Mouse (Mus musculus) left cerebral cortex, adult 8-10 months (tissue): ENCODE measurements around the gene Rhot2. TPM values are rescaled to one million over a fixed set of nuclear protein-coding genes. Genes with fewer than 3 reads are reported as not detected.
A peak's percentile ranks its signal among the peaks of the same experiment; 100 is the strongest.

Source experiments
- DNase-seq, 2 experiments: peaks; one replicate each; pipeline ENCODE4 v3.0.0; 2022; ENCODE audit warnings: low spot score in 2 of 2
- microRNA-seq, 2 experiments: library from miRNA; unstranded; fragments of <30 nt; microRNA quantifications; one replicate each; pipeline ENCODE4 v1.2.0; 2022
- total RNA-seq, 4 experiments: library from RNA; stranded (reverse); gene quantifications; 2 replicates each; pipeline ENCODE4 v1.2.4; 2022

The Rhot2 gene
- total RNA-seq, 4 experiments from 2014 or later = 59.9 to 86.5 (median 78.9) TPM

GRCm38 (mm10) chr17:25801029-25801428 lies 43.6 kb downstream of the Rhot2 start:
- no peak for DNase-seq

- DNase-seq = peak in 1 of 2 experiments; percentile 68
These were observed 47.7 kb downstream of the Rhot2 start, which contains the start of gene Metrn for GRCm38 (mm10) chr17:25796951-25797369. Metrn (minus strand) TSS chr17:25797136.

DNA sequence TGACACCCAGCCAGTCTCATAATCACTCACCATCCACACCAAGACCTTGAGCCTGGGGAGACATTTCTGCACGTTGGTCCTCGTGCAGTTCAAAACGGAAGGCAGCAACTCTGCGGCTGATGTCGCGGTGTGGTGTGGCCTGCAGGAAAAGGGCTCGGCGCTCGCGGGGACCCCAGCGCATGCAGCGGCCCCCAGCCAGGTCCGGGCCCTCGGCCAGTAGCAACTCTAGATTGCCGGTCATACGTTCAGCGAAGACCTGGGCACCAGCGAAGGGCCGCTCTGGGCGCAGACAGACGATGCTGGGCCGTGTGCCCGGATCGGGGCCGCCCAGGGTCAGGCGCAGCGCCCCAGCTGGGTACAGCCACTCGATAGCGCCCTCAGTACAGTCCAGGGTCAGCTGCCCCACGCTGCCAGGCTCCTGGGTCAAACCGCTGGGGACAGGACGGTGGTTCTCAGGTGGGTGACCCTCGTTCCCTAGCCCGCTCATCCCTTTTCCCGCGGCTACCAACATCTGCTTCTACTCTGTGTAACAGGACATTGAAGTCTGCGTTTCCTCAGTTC lies 48.4 kb downstream of the Rhot2 start:
- no peak for DNase-seq

GRCm38 (mm10) chr17:25795609-25796092 lies 49.0 kb downstream of the Rhot2 start, which contains the start of gene AC134908.4:
AC134908.4 (minus strand) TSS chr17:25795659.
- DNase-seq = peak in 1 of 2 experiments; percentile 87

DNA sequence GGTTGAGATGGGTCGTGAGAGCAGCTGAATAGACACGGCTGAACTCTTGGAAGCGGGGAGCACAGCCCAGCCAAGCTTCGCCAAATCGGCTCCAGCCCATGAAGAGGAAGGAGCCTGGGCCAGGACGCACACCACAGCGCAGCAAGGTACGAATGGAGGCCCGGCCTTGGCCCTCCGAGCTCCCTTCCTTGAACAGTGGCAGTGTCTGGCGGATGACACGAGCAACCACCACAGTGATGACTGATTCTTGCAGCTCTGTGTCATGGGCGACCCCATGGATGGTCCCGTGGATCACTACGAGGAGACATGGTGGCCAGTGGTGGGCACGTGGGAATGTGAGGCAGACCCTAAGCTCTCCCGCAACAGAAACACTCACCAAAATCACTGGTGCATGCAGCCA lies 49.7 kb downstream of the Rhot2 start:
- DNase-seq = no peak

- no peak for DNase-seq
These were observed 50.5 kb downstream of the Rhot2 start for GRCm38 (mm10) chr17:25794197-25794596.

DNA sequence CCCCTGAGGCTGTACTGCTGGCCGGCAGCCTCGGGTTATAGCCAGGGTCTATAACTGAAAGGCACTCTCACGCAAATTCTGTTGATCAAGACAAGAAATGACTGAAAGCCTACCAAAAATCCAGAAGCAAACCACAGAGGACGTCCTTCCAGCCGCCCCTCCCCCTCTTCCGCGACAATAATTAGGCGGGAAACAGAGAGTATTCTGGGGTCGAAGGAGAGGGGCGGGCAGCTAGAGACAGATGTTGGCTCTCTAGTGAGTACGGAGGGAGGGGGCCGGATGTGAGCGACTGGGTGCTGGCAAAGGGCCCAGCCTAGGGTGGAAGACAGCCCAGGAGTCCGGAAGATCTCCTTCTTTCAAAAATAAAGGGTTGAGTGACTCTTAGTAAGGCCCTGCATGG lies 52.0 kb downstream of the Rhot2 start, which contains the start of gene Fam173a:
Fam173a (minus strand) TSS at position 287 of the 400 bp plus-strand sequence.
- DNase-seq = peak in 1 of 2 experiments; percentile 68

- DNase-seq = peak; percentile 70 to 85
These were observed 52.7 kb downstream of the Rhot2 start for GRCm38 (mm10) chr17:25791843-25792527.

GRCm38 (mm10) chr17:25791320-25791842 lies 53.3 kb downstream of the Rhot2 start:
- no peak for DNase-seq

Small RNA genes lying within 50 kb of the gene (microRNA-seq; reads per million reads assigned to microRNA genes)
- gene Mir3082 = 2.2 to 5.0 reads per million in 2 experiments

Other genes starting within 250 kb of the Rhot2 start
- gene Gng13, start 127.7 kb downstream of the Rhot2 start, total RNA-seq = 100 to 1,000 TPM; 125 to 148 (median 137) TPM
- gene Chtf18, start 117.4 kb downstream of the Rhot2 start, total RNA-seq = 1 to 10 TPM; 1.8 to 3.1 (median 2.1) TPM
- gene Rpusd1, start 117.2 kb downstream of the Rhot2 start, total RNA-seq = 10 to 100 TPM; 55.9 to 61.2 (median 58.2) TPM
- gene Mslnl, start 108.8 kb downstream of the Rhot2 start, total RNA-seq = 1 to 10 TPM in 1 of 4 experiments, under 1 TPM in 3; 0.30 to 1.1 (median 0.70) TPM
- gene Msln, start 90.5 kb downstream of the Rhot2 start, total RNA-seq = 1 to 10 TPM; 2.3 to 4.9 (median 2.6) TPM
- 10 to 100 TPM; 32.1 to 40.6 (median 37.2) TPM for gene Narfl, start 71.1 kb downstream of the Rhot2 start, total RNA-seq
- 100 to 1,000 TPM; 120 to 140 (median 140) TPM for gene Haghl, start 59.2 kb downstream of the Rhot2 start, total RNA-seq
- under 1 TPM in 3 of 4 experiments, not detected in 1; 0.37 to 0.84 (median 0.37) TPM for gene Ccdc78, start 58.3 kb downstream of the Rhot2 start, total RNA-seq
- gene Fam173a, start 52.0 kb downstream of the Rhot2 start, total RNA-seq = 10 to 100 TPM; 83.6 to 99.1 (median 88.6) TPM
- gene AC134908.4, start 49.2 kb downstream of the Rhot2 start, total RNA-seq = 1 to 10 TPM in 2 of 4 experiments, not detected in 2; 1.8 to 3.3 TPM
- gene Metrn, start 47.7 kb downstream of the Rhot2 start, total RNA-seq = 10 to 100 TPM; 83.0 to 89.4 (median 88.3) TPM
- gene Fbxl16, start 35.8 kb downstream of the Rhot2 start, total RNA-seq = 100 to 1,000 TPM; 603 to 725 (median 681) TPM
- 10 to 100 TPM; 22.1 to 28.5 (median 26.8) TPM for gene Wdr24, start 21.2 kb downstream of the Rhot2 start, total RNA-seq
- gene Jmjd8, start 16.0 kb downstream of the Rhot2 start, total RNA-seq = 10 to 100 TPM; 52.6 to 63.8 (median 56.4) TPM
- gene Stub1, start 11.4 kb downstream of the Rhot2 start, total RNA-seq = 100 to 1,000 TPM; 168 to 175 (median 172) TPM
- 10 to 100 TPM; 32.6 to 42.3 (median 37.5) TPM for gene Rhbdl1, start 7.6 kb downstream of the Rhot2 start, total RNA-seq
- gene Gm20683, start 3.1 kb downstream of the Rhot2 start, total RNA-seq = 10 to 100 TPM; 19.4 to 25.5 (median 21.2) TPM
- 10 to 100 TPM; 23.4 to 29.1 (median 24.5) TPM for gene Wdr90, start 16.6 kb upstream of the Rhot2 start, total RNA-seq
- gene Mcrip2, start 23.9 kb upstream of the Rhot2 start, total RNA-seq = 10 to 100 TPM; 16.8 to 25.2 (median 19.0) TPM
- 10 to 100 TPM; 31.4 to 37.3 (median 34.6) TPM for gene Mettl26, start 30.2 kb upstream of the Rhot2 start, total RNA-seq
- gene Wfikkn1, start 36.0 kb upstream of the Rhot2 start, total RNA-seq = 1 to 10 TPM; 1.4 to 3.2 (median 1.5) TPM
- gene Rab40c, start 74.9 kb upstream of the Rhot2 start, total RNA-seq = 10 to 100 TPM; 39.7 to 46.1 (median 45.1) TPM
- gene Pigq, start 100.1 kb upstream of the Rhot2 start, total RNA-seq = 100 to 1,000 TPM; 104 to 113 (median 104) TPM
- gene Nhlrc4, start 100.1 kb upstream of the Rhot2 start, total RNA-seq = under 1 TPM; 0.41 to 0.74 (median 0.48) TPM
- 1 to 10 TPM in 3 of 4 experiments, under 1 TPM in 1; 0.63 to 1.8 (median 1.4) TPM for gene A930017K11Rik, start 107.7 kb upstream of the Rhot2 start, total RNA-seq
- 10 to 100 TPM; 34.3 to 50.9 (median 46.4) TPM for gene Capn15, start 140.9 kb upstream of the Rhot2 start, total RNA-seq
- 10 to 100 TPM; 89.1 to 97.8 (median 95.8) TPM for gene Rab11fip3, start 224.7 kb upstream of the Rhot2 start, total RNA-seq
- 10 to 100 TPM; 29.1 to 35.8 (median 31.0) TPM for gene Decr2, start 245.5 kb upstream of the Rhot2 start, total RNA-seq